Mouse (Mus musculus) small intestine, adult 2 months (tissue): Measurements from ENCODE around the gene Hist2h2bb.

Experiments used
- CTCF ChIP-seq: fragments of 200-500 bp; IDR thresholded peaks from 2 replicates; pipeline ENCODE4 v1.5.1; 2012; ENCODE audit warnings: low read depth, mild to moderate bottlenecking, control low read depth, inconsistent platforms, low read length, moderate library complexity, mixed read lengths; ENCODE audit not compliant: insufficient replicate concordance, insufficient read length; ENCODE audit errors: extremely low read depth
- POLR2A ChIP-seq: fragments of 200-500 bp; IDR thresholded peaks from 2 replicates; pipeline ENCODE4 v1.6.1; 2012; ENCODE audit warnings: low read depth, mild to moderate bottlenecking, control low read depth, inconsistent platforms, low read length, moderate library complexity

- no peak for TF ChIP-seq POLR2A
- TF ChIP-seq CTCF: no peak
These were observed 9.3 kb upstream of the Hist2h2bb start for GRCm38 (mm10) chr3:96260220-96260619.
